Mouse (Mus musculus): ENCODE measurements around the gene Tmem62. TPM values are rescaled to one million over a fixed set of nuclear protein-coding genes. Genes with fewer than 3 reads are reported as not detected.

Tmem62 gene
- total RNA-seq (2014; rRNA removed) (20.9 and 21.5 TPM in 2 replicates), polyA plus RNA-seq (2015; fragmentation: Nextera tagmentation; extraction: Ambion mirVana) (14.3 and 14.5 TPM in 2 replicates)

DNA sequence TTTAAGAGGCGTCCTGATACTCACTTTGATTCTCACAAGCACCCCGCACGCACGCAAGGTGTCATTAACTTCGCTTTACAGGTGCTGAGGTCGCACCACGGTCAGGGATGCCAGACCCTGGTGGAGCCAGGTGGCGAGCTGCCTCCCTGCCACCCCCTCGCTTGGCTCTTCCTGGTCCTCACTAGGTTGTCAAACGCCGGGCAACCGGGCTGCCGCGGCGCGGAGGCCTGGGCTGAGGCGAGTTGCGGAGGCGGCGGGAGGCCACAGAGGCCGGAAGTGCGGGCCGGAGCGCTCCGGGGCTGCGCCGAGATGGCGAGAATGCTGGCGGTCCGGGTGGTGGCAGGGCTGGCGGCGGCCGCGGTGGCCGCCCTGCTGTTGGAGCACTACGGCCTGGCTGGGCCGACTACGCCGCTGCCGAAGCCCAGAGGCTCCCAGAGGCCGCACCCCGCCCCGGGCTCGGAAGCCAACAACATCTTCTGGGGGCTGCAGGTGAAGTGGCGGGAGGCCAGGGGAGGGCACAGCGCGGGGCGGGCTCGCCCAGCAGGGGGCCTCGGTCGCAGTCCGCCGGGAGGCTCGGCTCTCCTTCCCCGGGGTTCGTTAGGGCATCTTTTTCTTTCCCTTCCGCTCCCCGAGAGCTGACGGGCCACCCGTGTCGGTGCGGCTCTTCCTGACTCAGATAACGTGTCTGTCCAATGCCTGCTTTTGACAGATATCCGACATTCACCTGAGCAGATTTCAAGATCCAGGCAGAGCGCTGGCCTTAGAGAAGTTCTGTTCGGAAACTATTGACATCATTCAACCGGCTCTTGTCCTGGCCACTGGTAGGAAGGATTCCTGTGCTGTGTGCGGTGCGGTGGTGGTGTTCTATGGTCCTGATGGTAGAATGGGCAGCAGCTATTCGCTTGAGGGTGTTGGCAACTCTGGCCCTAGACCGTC, at the start of gene Tmem62:
Tmem62 (plus strand) TSS at position 28 of the 936 bp plus-strand sequence.
- WGBS, result under 1% methylated on average over 55 of the region's 71 CpGs
- DNase-seq (ENCODE audit: low spot score) (peak; percentile 35), ATAC-seq (ENCODE audit: low FRiP score) (peak; percentile 67)
- peak within 1 kb of the TSS; percentile 88 for H3K9ac ChIP-seq (replicated peaks; ENCODE audit: low read length, poor library complexity, severe bottlenecking)
- H3K9me3 ChIP-seq (ENCODE audit: low read length), result no peaks in the 10 kb centered on the region
- no peaks in the 10 kb centered on the region for H3K4me1 ChIP-seq (ENCODE audit: insufficient read depth, low read length)
- peak within 1 kb of the TSS; percentile 73 for H3K4me3 ChIP-seq (ENCODE audit: low read depth, low read length)
- H3K4me2 ChIP-seq (ENCODE audit: low read depth, low read length, poor library complexity, severe bottlenecking), result peak within 1 kb of the TSS; percentile 90
- H3K36me3 ChIP-seq (ENCODE audit: insufficient read depth, low read length), result no peaks in the 10 kb centered on the region; the same call in 1 of the 2 replicates
- peak within 1 kb of the TSS; percentile 89 for H3K27ac ChIP-seq (ENCODE audit: low read depth, low read length)
- peak; percentile 38; the same call in 1 of the 2 replicates for TF ChIP-seq CTCF (IDR thresholded peaks at IDR 0.05)
- H3K27me3 ChIP-seq (ENCODE audit: insufficient read depth, low read length), result no peaks in the 10 kb centered on the region

DNA sequence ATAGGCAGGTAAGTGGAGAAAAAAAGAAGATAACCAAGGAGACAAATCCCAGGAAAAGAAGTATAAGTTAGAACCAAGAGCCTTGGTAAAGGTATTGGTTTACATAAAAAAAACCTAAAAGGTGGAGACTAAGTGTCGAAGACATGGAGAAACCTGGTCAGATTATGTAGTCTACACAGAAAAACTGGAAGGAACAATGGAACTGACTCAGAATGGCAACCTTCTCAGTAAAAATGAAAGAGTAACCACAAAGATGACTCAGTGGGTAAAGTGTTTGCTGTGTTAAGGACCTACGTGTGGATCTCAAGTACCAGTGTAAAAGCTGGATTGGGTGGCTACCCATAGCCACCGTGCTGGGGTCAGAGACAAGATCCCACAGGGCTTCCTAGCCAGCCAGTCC, 43.8 kb upstream of the Tmem62 start:
- Histone ChIP-seq H3K4me1 (ENCODE audit: insufficient read depth, low read length) (no peaks in the 10 kb centered on the region), H3K4me2 (ENCODE audit: low read depth, low read length, poor library complexity, severe bottlenecking) (no peak overlapping the region), H3K9ac (replicated peaks; ENCODE audit: low read length, poor library complexity, severe bottlenecking) (no peak overlapping the region), H3K36me3 (ENCODE audit: insufficient read depth, low read length) (peaks cover 42% of the 10 kb centered on the region), H3K4me3 (ENCODE audit: low read depth, low read length) (no peak overlapping the region), H3K9me3 (ENCODE audit: low read length) (no peaks in the 10 kb centered on the region), H3K27ac (ENCODE audit: low read depth, low read length) (no peak overlapping the region), H3K27me3 (ENCODE audit: insufficient read depth, low read length) (no peaks in the 10 kb centered on the region)
- TF ChIP-seq CTCF (IDR thresholded peaks at IDR 0.05), result no peak
- WGBS, result 97% methylated on average over 3 of the region's 3 CpGs
- ATAC-seq (ENCODE audit: low FRiP score), result no peak
- no peak for DNase-seq (ENCODE audit: low spot score)

GRCm38 (mm10) chr2:120951208-120951607, 25.6 kb upstream of the Tmem62 start:
- no peaks in the 10 kb centered on the region for H3K9me3 ChIP-seq (ENCODE audit: low read length)
- no peak overlapping the region for H3K4me2 ChIP-seq (ENCODE audit: low read depth, low read length, poor library complexity, severe bottlenecking)
- H3K4me3 ChIP-seq (ENCODE audit: low read depth, low read length), result no peak overlapping the region
- DNase-seq (ENCODE audit: low spot score) (peak; percentile 36), ATAC-seq (ENCODE audit: low FRiP score) (no peak)
- WGBS, result 76% methylated on average over 5 of the region's 5 CpGs
- H3K4me1 ChIP-seq (ENCODE audit: insufficient read depth, low read length), result no peaks in the 10 kb centered on the region
- H3K27ac ChIP-seq (ENCODE audit: low read depth, low read length), result no peak overlapping the region
- H3K36me3 ChIP-seq (ENCODE audit: insufficient read depth, low read length), result peaks cover 33% of the 10 kb centered on the region
- H3K27me3 ChIP-seq (ENCODE audit: insufficient read depth, low read length), result no peaks in the 10 kb centered on the region
- no peak for TF ChIP-seq CTCF (IDR thresholded peaks at IDR 0.05)
- no peak overlapping the region for H3K9ac ChIP-seq (replicated peaks; ENCODE audit: low read length, poor library complexity, severe bottlenecking)

- H3K9me3 ChIP-seq (ENCODE audit: low read length), result no peaks in the 10 kb centered on the region
- H3K27ac ChIP-seq (ENCODE audit: low read depth, low read length), result no peak overlapping the region
- peaks cover 23% of the 10 kb centered on the region for H3K36me3 ChIP-seq (ENCODE audit: insufficient read depth, low read length)
- no peak overlapping the region for H3K4me2 ChIP-seq (ENCODE audit: low read depth, low read length, poor library complexity, severe bottlenecking)
- no peaks in the 10 kb centered on the region for H3K4me1 ChIP-seq (ENCODE audit: insufficient read depth, low read length)
- no peak for DNase-seq (ENCODE audit: low spot score)
- H3K9ac ChIP-seq (replicated peaks; ENCODE audit: low read length, poor library complexity, severe bottlenecking), result no peak overlapping the region
- TF ChIP-seq CTCF (IDR thresholded peaks at IDR 0.05), result no peak
- H3K4me3 ChIP-seq (ENCODE audit: low read depth, low read length), result no peak overlapping the region
- WGBS, result 82% methylated on average over 2 of the region's 2 CpGs
- ATAC-seq (ENCODE audit: low FRiP score), result no peak
- H3K27me3 ChIP-seq (ENCODE audit: insufficient read depth, low read length), result no peaks in the 10 kb centered on the region
Measured at GRCm38 (mm10) chr2:120952176-120952938, 24.5 kb upstream of the Tmem62 start.

DNA sequence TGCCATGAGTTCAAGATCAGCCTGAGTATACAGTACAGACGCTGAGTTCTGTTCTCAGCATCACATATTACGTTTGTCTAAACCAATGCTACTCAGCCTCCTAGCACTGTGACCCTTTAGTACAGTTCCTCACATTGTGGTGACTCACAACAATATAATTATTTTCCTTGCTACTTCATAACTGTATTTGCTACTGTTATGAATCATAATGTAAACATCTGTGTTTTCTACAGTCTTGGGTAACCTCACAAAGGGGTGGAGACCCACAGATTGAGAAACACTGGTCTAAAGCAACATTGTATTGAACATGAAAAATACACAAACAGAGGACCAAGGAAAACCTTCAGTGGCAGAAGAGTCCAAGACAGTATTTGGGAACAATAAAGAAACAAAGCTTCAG, 17.5 kb upstream of the Tmem62 start:
- Histone ChIP-seq H3K27ac (ENCODE audit: low read depth, low read length) (no peak overlapping the region), H3K9me3 (ENCODE audit: low read length) (no peaks in the 10 kb centered on the region), H3K9ac (replicated peaks; ENCODE audit: low read length, poor library complexity, severe bottlenecking) (no peak overlapping the region), H3K4me3 (ENCODE audit: low read depth, low read length) (no peak overlapping the region), H3K27me3 (ENCODE audit: insufficient read depth, low read length) (no peaks in the 10 kb centered on the region), H3K4me2 (ENCODE audit: low read depth, low read length, poor library complexity, severe bottlenecking) (no peak overlapping the region), H3K4me1 (ENCODE audit: insufficient read depth, low read length) (no peaks in the 10 kb centered on the region), H3K36me3 (ENCODE audit: insufficient read depth, low read length) (0 out of 2 replicates have a peak, but pooled peaks cover 8% of the 10 kb centered on the region)
- ATAC-seq (ENCODE audit: low FRiP score) (no peak), DNase-seq (ENCODE audit: low spot score) (no peak)
- 94% methylated on average over 2 of the region's 2 CpGs for WGBS
- TF ChIP-seq CTCF (IDR thresholded peaks at IDR 0.05), result no peak

All from midbrain, postnatal 0 days (tissue).